Mouse (Mus musculus): Measurements from ENCODE around the gene Arhgap8. TPM values are rescaled to one million over a fixed set of nuclear protein-coding genes. Genes with fewer than 3 reads are reported as not detected.

The Arhgap8 gene
- total and polyA plus RNA-seq, 3 experiments: 0.08 TPM; not detected in 2

GRCm38 (mm10) chr15:84679794-84680193 lies 40.1 kb upstream of the Arhgap8 start:
- DNase-seq (ENCODE audit: extremely low read depth): no peak
- peaks cover 0 to 3% of the 10 kb centered on the region in 2 experiments for H3K36me3 ChIP-seq (replicated peaks in 1 of 2; ENCODE audit: control insufficient read depth in 1 of 2, insufficient read depth in 1 of 2, low read length in 1 of 2)
- H3K4me2 ChIP-seq (ENCODE audit: insufficient read depth, low read depth, poor library complexity, severe bottlenecking): no peak overlapping the region
- in situ Hi-C loops (cut with MboI; ENCODE audit: low pct_ligation_motif_present, low pct_unique_long_range_greater_than_20kb, low sequenced_read_pairs) (loop anchor here (10.0 kb wide), 1 partner anchor 245 kb away; the partner anchor contains the start of genes Gm29666 and Nup50), dilution Hi-C loops (cut with MboI; ENCODE audit: extremely low pct_ligation_motif_present, extremely low pct_unique_long_range_greater_than_20kb, low sequenced_read_pairs) (no loop called here)
- no peak overlapping the region for H3K27ac ChIP-seq (ENCODE audit: insufficient read depth, low read depth)
- no peak for TF ChIP-seq ZNF384 (IDR thresholded peaks at IDR 0.05; ENCODE audit: low read depth, low read length)
- no peak for TF ChIP-seq IRF4 (IDR thresholded peaks at IDR 0.05; ENCODE audit: low read depth, low read length)
- TF ChIP-seq SIN3A (IDR thresholded peaks at IDR 0.05; ENCODE audit: low read length): no peak
- no peak for TF ChIP-seq ZC3H11A (IDR thresholded peaks at IDR 0.05; ENCODE audit: low read depth, low read length)
- no peak for TF ChIP-seq MYC (IDR thresholded peaks at IDR 0.05; ENCODE audit: low read depth, low read length)
- no peak for TF ChIP-seq JUN (IDR thresholded peaks at IDR 0.05; ENCODE audit: insufficient read depth, low read depth, low read length)
- no peak for TF ChIP-seq ZKSCAN1 (IDR thresholded peaks at IDR 0.05; ENCODE audit: borderline replicate concordance, low read depth, low read length)
- no peak for TF ChIP-seq MAZ (IDR thresholded peaks at IDR 0.05; ENCODE audit: low read depth, low read length)
- TF ChIP-seq USF2 (conservative IDR thresholded peaks at IDR 0.05; ENCODE audit: low read depth, low read length): no peak
- TF ChIP-seq USF1 (IDR thresholded peaks at IDR 0.05; ENCODE audit: low read depth, low read length): no peak
- no peak for TF ChIP-seq KAT2A (IDR thresholded peaks at IDR 0.05; ENCODE audit: insufficient replicate concordance, low read length)
- no peak for TF ChIP-seq NELFE (IDR thresholded peaks at IDR 0.05; ENCODE audit: low read depth, low read length)
- no peak for TF ChIP-seq ETS1 (conservative IDR thresholded peaks at IDR 0.05; ENCODE audit: low read depth, low read length)
- TF ChIP-seq TCF12 (IDR thresholded peaks at IDR 0.05; ENCODE audit: low read depth, low read length): no peak
- no peak for TF ChIP-seq EP300 (IDR thresholded peaks at IDR 0.05; ENCODE audit: low read length)
- no peak for TF ChIP-seq MEF2A (IDR thresholded peaks at IDR 0.05; ENCODE audit: borderline replicate concordance, low read depth, low read length)
- no peak for TF ChIP-seq CHD1 (IDR thresholded peaks at IDR 0.05; ENCODE audit: low read depth, low read length)
- TF ChIP-seq HCFC1 (IDR thresholded peaks at IDR 0.05; ENCODE audit: low read depth, low read length): no peak
- TF ChIP-seq BHLHE40 (IDR thresholded peaks at IDR 0.05; ENCODE audit: low read depth, low read length): no peak
- no peak for TF ChIP-seq E2F4 (IDR thresholded peaks at IDR 0.05; ENCODE audit: insufficient replicate concordance, low read depth, low read length)
- peaks cover 27 to 44% of the 10 kb centered on the region in 2 experiments for H3K4me1 ChIP-seq (ENCODE audit: control insufficient read depth in 1 of 2, insufficient read depth in 2 of 2)
- peaks cover 36% of the 10 kb centered on the region for H3K79me2 ChIP-seq (replicated peaks; ENCODE audit: control insufficient read depth, extremely low read depth, insufficient read depth, poor library complexity, severe bottlenecking)
- H3K4me3 ChIP-seq (replicated peaks in 1 of 3; ENCODE audit: low read depth in 2 of 3, low read length in 2 of 3, poor library complexity in 1 of 3): no peak overlapping the region
- H3K27me3 ChIP-seq (replicated peaks): no peaks in the 10 kb centered on the region
- peaks cover 2% of the 10 kb centered on the region for H3K9me3 ChIP-seq (replicated peaks; ENCODE audit: low read length)
- no peak overlapping the region for H3K9ac ChIP-seq (ENCODE audit: insufficient read depth, low read depth)
